Mouse (Mus musculus) olfactory bulb, adult 2 months (tissue): ENCODE measurements around the gene Prokr1.

Experiments
- CTCF ChIP-seq: fragments of 200-500 bp; IDR thresholded peaks from 2 replicates; pipeline ENCODE4 v1.5.1; 2012; ENCODE audit warnings: low read depth, mild to moderate bottlenecking, low read length, moderate library complexity; ENCODE audit not compliant: insufficient read depth
- POLR2A ChIP-seq: fragments of 200-500 bp; IDR thresholded peaks from 2 replicates; pipeline ENCODE4 v1.6.1; 2012; ENCODE audit warnings: mild to moderate bottlenecking, low read depth, low read length, moderate library complexity; ENCODE audit not compliant: insufficient read depth

GRCm38 (mm10) chr6:87547431-87547830 is 43.1 kb downstream of the Prokr1 start:
- no peak for TF ChIP-seq CTCF
- TF ChIP-seq POLR2A, result no peak
